Mouse (Mus musculus): ENCODE data around the gene Erp29. TPM values are rescaled to one million over a fixed set of nuclear protein-coding genes. Genes with fewer than 3 reads are reported as not detected.

Erp29 gene
- 67.2 TPM for polyA plus RNA-seq (2017; shearing (Covaris generic))

DNA sequence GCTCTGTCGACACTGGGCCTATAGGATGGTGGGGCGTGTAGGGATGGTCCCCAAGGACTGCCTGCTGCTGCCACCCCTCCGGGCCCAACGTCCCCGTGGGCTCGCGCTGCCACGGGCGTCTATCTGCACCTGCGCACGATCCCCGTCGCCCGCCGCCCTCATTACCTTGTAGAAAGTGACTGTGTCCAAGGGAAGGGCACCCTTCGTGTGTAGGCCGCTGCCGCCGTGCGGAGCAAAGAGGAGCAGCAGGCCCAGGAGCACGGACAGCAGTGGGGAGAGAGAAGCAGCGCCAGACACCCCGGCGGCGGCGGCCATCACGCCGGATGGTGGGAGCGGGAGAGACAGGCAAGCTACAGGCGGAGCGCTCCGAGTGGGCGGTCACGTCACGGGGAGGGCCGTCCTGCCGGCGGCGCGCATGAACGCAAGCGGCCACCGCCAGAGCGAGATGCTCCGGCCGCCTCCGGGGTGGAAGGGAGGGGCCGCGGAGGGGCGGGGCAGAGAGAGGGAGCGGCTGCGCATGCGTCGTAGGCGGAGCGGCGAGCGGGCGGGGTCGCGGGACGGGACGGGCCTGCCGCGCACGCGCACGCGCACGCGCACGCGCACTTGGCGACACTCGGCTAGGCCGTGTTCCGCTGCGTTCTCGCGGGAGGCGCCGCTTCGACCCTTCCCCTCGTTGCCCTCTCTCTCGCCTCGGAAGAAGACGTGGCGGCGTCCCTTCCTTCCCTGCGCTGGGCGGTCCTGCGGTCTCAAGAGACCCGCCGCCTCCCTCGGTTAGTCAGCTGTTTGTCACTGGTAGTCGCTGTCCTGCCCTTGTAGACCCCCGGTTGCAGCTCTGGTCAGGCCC is at the start of gene Erp29:
Erp29 (minus strand) TSS at position 481 of the 844 bp plus-strand sequence.

DNA sequence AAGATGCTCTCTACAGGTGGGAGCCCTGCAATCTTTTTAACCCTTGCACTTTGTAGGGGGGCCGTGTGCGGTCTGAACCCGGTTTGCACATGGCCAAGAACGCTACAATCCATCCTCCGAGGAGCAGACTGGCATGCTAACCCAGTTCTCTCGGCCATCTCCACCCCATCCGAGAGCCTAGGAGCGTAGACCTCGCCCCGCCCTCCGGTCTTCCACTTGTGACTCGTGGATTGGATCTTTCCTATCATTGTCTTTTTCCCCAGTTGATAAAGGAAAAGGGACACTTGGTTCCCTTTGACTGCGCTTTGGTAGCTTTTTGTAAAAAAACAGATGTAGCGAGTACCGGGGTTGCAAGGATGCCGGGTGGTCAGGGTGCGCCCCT is 671 bp downstream of the Erp29 start, which contains the start of gene Tmem116:
Tmem116 (plus strand) TSS at position 250 of the 382 bp plus-strand sequence.

DNA sequence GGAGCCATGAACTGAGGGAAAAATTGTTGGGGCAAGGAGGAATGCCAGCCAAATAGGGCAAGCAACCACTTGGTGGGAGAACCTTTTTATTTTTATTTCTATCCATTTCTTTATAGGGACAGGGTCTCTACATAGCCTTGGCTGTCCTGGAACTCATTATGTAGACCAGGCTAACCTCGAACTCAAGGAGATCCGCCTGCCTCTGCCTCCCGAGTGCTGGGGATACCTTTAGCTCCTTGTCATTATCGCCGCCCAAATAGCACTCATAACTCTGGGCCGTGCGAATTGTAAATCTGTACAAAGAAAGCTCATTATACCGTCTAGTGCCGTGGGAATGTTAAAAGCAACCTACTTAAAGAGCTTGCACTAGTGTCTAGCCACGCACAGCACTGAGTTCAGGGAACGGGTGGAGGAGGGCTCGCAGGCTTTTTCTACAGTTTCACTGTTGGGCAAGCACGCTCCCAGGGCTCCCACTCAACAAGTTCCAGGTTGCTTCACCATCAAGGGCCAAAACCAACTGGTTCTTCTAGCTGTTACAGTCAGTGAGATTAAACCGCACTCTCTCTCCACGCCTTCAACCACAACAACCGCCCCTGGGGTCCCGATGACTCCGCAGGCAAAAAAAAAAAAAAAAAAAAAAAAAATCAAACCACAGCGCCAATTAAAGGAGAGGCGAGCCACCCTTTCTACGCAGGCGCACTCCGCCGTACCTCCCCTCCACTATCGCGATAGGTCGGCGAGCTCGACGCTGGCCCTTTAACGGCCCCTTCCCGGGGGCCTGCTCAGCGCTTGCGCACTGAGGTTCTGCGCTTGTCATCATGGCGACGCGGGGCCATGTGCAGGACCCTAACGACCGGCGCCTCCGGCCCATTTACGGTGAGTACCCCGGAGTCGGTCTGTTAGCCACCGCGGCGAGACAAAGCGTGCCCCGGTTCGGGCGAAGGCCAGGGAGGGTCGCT is 54.8 kb downstream of the Erp29 start, which contains the start of gene Naa25:
Naa25 (plus strand) TSS at position 750 of the 959 bp plus-strand sequence.

DNA sequence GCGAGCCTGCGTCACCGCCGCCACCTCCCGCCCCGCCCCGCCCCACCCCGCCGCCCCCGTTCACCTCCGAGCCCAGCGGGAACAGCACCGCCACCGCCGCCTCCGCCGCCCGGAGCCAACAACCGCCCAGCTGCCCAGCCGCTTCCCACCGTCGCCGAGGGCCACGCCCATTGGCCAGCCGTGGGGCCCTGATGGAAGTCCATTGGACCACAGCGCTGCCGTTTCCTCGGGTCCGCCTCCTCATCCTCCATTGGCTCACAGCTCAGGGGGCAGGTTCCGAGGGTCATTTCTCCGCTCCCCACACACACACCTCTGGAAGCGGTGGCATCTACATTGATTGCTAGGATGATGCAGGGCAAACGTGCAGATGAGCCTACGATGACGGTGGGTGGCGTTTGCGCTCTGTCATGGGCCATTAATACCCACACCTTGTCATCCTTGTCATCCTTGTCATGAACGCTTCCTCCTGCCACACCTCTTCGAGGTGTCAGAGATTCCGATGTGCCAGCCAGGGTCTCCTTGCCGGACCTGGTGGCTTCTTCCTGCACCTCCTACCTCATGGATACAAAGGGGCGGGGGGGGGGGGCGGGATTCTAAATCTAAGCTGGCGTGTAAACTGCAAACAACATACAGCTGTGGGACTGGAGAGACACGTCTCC is 66.7 kb downstream of the Erp29 start, which contains the start of gene Trafd1:
Trafd1 (minus strand) TSS at position 172 of the 659 bp plus-strand sequence.

Other genes with a start within 250 kb of the Erp29 start
- 905 TPM for gene Rpl6, start 248.0 kb downstream of the Erp29 start, polyA plus RNA-seq (2017; shearing (Covaris generic))
- gene Hectd4, start 232.3 kb downstream of the Erp29 start, polyA plus RNA-seq (2017; shearing (Covaris generic)), result 4.9 TPM
- gene Trafd1, start 66.9 kb downstream of the Erp29 start, polyA plus RNA-seq (2017; shearing (Covaris generic)), result 62.9 TPM
- 40.6 TPM for gene Naa25, start 54.6 kb downstream of the Erp29 start, polyA plus RNA-seq (2017; shearing (Covaris generic))
- 1.5 TPM for gene Tmem116, start 613 bp downstream of the Erp29 start, polyA plus RNA-seq (2017; shearing (Covaris generic))
- not detected for gene Adam1b, start 50.9 kb upstream of the Erp29 start, polyA plus RNA-seq (2017; shearing (Covaris generic))
- gene Adam1a, start 93.0 kb upstream of the Erp29 start, polyA plus RNA-seq (2017; shearing (Covaris generic)), result 1.0 TPM
- gene Gm42878, start 93.0 kb upstream of the Erp29 start, polyA plus RNA-seq (2017; shearing (Covaris generic)), result not detected
- 24.3 TPM for gene Mapkapk5, start 93.4 kb upstream of the Erp29 start, polyA plus RNA-seq (2017; shearing (Covaris generic))
- gene Aldh2, start 141.3 kb upstream of the Erp29 start, polyA plus RNA-seq (2017; shearing (Covaris generic)), result 17.5 TPM
- 3.4 TPM for gene Acad12, start 166.4 kb upstream of the Erp29 start, polyA plus RNA-seq (2017; shearing (Covaris generic))
- 11.0 TPM for gene Acad10, start 208.0 kb upstream of the Erp29 start, polyA plus RNA-seq (2017; shearing (Covaris generic))
- gene Brap, start 208.1 kb upstream of the Erp29 start, polyA plus RNA-seq (2017; shearing (Covaris generic)), result 6.8 TPM

All from activated CD4-positive, CD25-positive, alpha-beta regulatory T cell, adult 9 weeks (primary cell).